Mouse (Mus musculus) megakaryocyte, embryonic 14.5 days (primary cell): ENCODE results near the gene Zcchc10.

ENCODE experiments used
- FLI1 ChIP-seq: IDR thresholded peaks from 2 replicates; pipeline ENCODE4 v1.6.1; 2012; ENCODE audit warnings: low read length, inconsistent platforms, mixed read lengths
- GATA1 ChIP-seq: IDR thresholded peaks from 3 replicates; pipeline ENCODE4 v1.6.1; 2012; ENCODE audit warnings: mixed read lengths, low read length, inconsistent platforms, borderline replicate concordance

- no peak for TF ChIP-seq FLI1
- TF ChIP-seq GATA1, result no peak
Observed at GRCm38 (mm10) chr11:53314770-53315173, 9.7 kb upstream of the Zcchc10 start.
